Mouse (Mus musculus) embryonic fibroblast, embryonic 13.5 days (primary cell): ENCODE results near the gene Ubr4. TPM values are rescaled to one million over a fixed set of nuclear protein-coding genes. Genes with fewer than 3 reads are reported as not detected.

Experiments used
- H3K27ac ChIP-seq: 2 replicates; pipeline ENCODE4 v1.5.1; 2012; ENCODE audit warnings: low read length, control low read depth, inconsistent platforms; ENCODE audit not compliant: insufficient read depth
- H3K4me1 ChIP-seq: 2 replicates; pipeline ENCODE4 v1.6.1; 2011; ENCODE audit warnings: low read length; ENCODE audit not compliant: control insufficient read depth, insufficient read depth
- H3K4me3 ChIP-seq: 2 replicates; pipeline ENCODE4 v1.5.1; 2011; ENCODE audit warnings: mild to moderate bottlenecking, control low read depth, low read length; ENCODE audit not compliant: insufficient read depth
- CTCF ChIP-seq: IDR thresholded peaks from 2 replicates; pipeline ENCODE4 v1.5.1; 2011; ENCODE audit warnings: mild to moderate bottlenecking, control low read depth, low read length, moderate library complexity, borderline replicate concordance; ENCODE audit not compliant: insufficient read depth
- POLR2A ChIP-seq: IDR thresholded peaks from 2 replicates; pipeline ENCODE4 v1.6.1; 2011; ENCODE audit warnings: low read depth, mild to moderate bottlenecking, control low read depth, low read length, moderate library complexity
- polyA plus RNA-seq: library from polyadenylated mRNA; stranded (reverse); fragments of >200 nt; gene quantifications from 2 replicates; pipeline ENCODE4 v1.2.4, GENCODE M21; 2011; ENCODE audit warnings: low read depth; ENCODE audit not compliant: missing spikeins, insufficient read length

Gene Ubr4
- polyA plus RNA-seq, 1 experiment = 107 TPM

DNA sequence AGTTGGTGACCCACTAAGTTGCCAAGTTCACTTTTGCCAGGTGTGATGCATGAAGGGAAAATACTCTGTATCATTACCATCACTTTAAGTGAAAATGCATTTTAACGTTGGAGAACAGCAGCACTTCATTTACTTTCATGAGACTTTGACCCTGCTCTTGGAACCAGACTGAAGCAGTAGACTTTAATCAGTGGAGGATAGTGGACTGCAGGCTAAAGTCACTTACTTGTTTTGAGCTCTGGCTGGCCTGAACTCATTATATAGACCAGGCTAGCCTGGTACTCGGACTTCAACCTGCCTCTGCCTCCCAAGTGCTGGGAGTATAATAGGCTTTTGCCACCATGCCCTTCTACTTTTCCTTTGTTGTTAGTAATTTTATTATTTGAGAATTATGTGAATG lies 70.9 kb downstream of the Ubr4 start:
- Histone ChIP-seq H3K4me1 (peaks cover 8% of the 10 kb centered on the region), H3K4me3 (no peak overlapping the region), H3K27ac (peak overlapping the region; percentile 35; the same call in 1 of the 2 replicates)
- no peak for TF ChIP-seq CTCF
- TF ChIP-seq POLR2A = no peak

DNA sequence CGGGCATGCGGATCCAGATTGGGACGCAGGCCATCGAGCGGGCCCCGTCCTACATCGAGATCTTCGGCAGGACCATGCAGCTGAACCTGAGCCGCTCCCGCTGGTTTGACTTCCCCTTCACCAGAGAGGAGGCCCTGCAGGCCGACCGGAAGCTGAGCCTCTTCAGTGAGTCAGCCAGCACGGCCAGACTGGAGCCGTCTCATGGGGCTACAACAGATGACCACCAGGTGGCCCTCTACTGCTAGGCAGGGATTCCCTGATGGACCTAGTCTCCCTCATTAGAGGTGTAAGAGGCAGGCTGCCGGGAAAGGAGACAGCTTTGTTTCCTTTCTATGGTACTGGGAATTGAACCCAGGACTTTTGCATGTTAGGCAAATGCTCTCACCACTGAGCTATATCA lies 77.8 kb downstream of the Ubr4 start:
- no peak overlapping the region for H3K27ac ChIP-seq
- TF ChIP-seq POLR2A (no peak), CTCF (peak; percentile 62)
- H3K4me3 ChIP-seq = no peak overlapping the region
- no peaks in the 10 kb centered on the region for H3K4me1 ChIP-seq

GRCm38 (mm10) chr4:139430891-139431290 lies 78.5 kb downstream of the Ubr4 start:
- Histone ChIP-seq H3K4me1 (no peaks in the 10 kb centered on the region), H3K4me3 (no peak overlapping the region), H3K27ac (no peak overlapping the region)
- no peak for TF ChIP-seq POLR2A
- no peak for TF ChIP-seq CTCF

DNA sequence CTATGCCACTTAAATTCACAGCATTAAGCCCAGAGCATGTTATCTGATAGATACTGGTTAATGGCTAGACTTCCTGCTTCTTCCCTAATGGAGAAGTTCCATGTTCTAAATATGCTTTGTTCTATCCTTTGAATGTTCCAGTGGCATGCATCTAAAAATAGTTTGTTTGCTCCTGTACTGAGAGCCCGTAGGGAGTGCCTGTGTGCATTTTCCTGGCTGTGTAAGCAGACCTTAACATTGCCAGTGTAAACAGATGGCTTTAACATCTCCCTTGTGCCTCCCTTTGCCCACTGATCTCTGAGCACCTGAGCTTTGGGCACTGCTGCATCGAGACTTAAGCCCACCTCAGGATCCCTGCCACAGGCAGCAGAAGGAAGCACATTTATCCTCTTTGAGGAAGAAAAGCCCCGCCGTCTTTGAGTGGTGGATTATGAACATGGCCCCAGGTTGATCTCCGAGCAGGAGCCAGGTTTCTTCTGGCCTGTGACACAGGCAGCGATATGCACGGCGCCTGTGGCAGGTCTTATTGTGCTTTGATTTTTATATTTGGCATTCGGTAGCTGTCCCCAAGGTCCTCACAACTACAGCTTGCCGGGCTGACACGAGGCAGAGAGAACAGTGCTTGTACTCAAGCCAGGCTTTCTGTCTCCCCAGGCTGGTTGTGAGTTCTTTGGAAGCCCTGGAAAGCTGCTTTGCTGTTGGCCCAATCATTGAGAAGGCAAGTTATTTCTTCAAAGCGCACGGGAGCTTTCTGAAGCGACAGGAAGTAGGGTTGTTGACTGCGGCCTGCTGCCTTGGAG lies 80.8 kb downstream of the Ubr4 start:
- H3K4me1 ChIP-seq = no peaks in the 10 kb centered on the region
- TF ChIP-seq CTCF (no peak), POLR2A (no peak)
- no peak overlapping the region for H3K4me3 ChIP-seq
- H3K27ac ChIP-seq = no peak overlapping the region

- Histone ChIP-seq H3K27ac (no peak overlapping the region), H3K4me3 (no peak overlapping the region), H3K4me1 (no peaks in the 10 kb centered on the region)
- TF ChIP-seq POLR2A (no peak), CTCF (no peak)
Measured at GRCm38 (mm10) chr4:139441244-139441643, 88.8 kb downstream of the Ubr4 start.

- no peak for TF ChIP-seq CTCF
- no peak for TF ChIP-seq POLR2A
Measured at GRCm38 (mm10) chr4:139441806-139442205, 89.4 kb downstream of the Ubr4 start.

GRCm38 (mm10) chr4:139442391-139443355 lies 90.3 kb downstream of the Ubr4 start:
- H3K4me3 ChIP-seq = no peak overlapping the region
- H3K27ac ChIP-seq = no peak overlapping the region
- TF ChIP-seq CTCF = no peak
- TF ChIP-seq POLR2A = no peak
- no peaks in the 10 kb centered on the region for H3K4me1 ChIP-seq

More at GRCm38 (mm10) chr4:139441806-139442205, 89.4 kb downstream of the Ubr4 start:
- Histone ChIP-seq H3K4me3 (no peak overlapping the region), H3K27ac (no peak overlapping the region), H3K4me1 (no peaks in the 10 kb centered on the region)

DNA sequence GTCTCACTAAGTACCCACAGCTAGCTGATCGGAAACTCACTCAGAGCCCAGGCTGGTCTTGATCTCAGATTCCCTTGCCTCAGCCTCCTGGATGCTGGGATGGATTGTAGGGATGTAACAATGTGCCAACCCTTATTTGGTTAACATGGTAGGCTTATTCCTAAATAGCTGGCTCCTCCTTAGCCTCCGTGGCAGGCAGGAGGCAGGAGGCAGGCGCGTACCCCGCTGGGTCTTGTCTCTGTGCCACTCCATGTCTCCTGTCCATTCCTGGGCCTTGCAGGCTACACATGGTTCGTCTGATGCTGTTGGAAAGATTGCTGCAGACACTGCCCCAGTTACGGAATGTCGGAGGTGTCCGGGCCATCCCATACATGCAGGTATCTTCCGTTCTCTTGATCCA lies 91.9 kb downstream of the Ubr4 start:
- Histone ChIP-seq H3K4me1 (no peaks in the 10 kb centered on the region), H3K27ac (no peak overlapping the region), H3K4me3 (no peak overlapping the region)
- no peak for TF ChIP-seq CTCF
- TF ChIP-seq POLR2A = no peak

GRCm38 (mm10) chr4:139446176-139446575 lies 93.8 kb downstream of the Ubr4 start:
- TF ChIP-seq CTCF (no peak), POLR2A (no peak)
- H3K4me1 ChIP-seq = no peaks in the 10 kb centered on the region
- H3K27ac ChIP-seq = no peak overlapping the region
- no peak overlapping the region for H3K4me3 ChIP-seq
